Mouse (Mus musculus) embryonic facial prominence, embryonic 15.5 days (tissue): Measurements from ENCODE around the gene Pax6. TPM values are rescaled to one million over a fixed set of nuclear protein-coding genes. Genes with fewer than 3 reads are reported as not detected.

Experiments used
- ATAC-seq: fragments of 200-750 bp; cut with Nextera tagmentation; 2 replicates; pipeline ENCODE4 v1.8.0; 2017; ENCODE audit warnings: low read depth, moderate TSS enrichment; ENCODE audit not compliant: insufficient number of reproducible peaks, low FRiP score, low TSS enrichment
- H3K27ac ChIP-seq: fragments of 300-500 bp; sonication (generic); replicated peaks from 2 replicates; pipeline ENCODE4 v1.5.1; 2015; ENCODE audit warnings: mild to moderate bottlenecking, inconsistent platforms
- H3K27me3 ChIP-seq: fragments of 300-500 bp; sonication (generic); 2 replicates; pipeline ENCODE4 v1.6.1; 2015; ENCODE audit warnings: inconsistent platforms
- H3K36me3 ChIP-seq: fragments of 300-500 bp; sonication (generic); 2 replicates; pipeline ENCODE4 v1.6.1; 2015; ENCODE audit warnings: mild to moderate bottlenecking, inconsistent platforms
- H3K4me1 ChIP-seq: fragments of 300-500 bp; sonication (generic); 2 replicates; pipeline ENCODE4 v1.6.1; 2015; ENCODE audit warnings: inconsistent platforms
- H3K4me2 ChIP-seq: fragments of 300-500 bp; sonication (generic); replicated peaks from 2 replicates; pipeline ENCODE4 v1.6.1; 2015; ENCODE audit warnings: mild to moderate bottlenecking, inconsistent platforms
- H3K4me3 ChIP-seq: fragments of 300-500 bp; sonication (generic); replicated peaks from 2 replicates; pipeline ENCODE4 v1.5.1; 2015; ENCODE audit warnings: mild to moderate bottlenecking, inconsistent platforms
- H3K9ac ChIP-seq: fragments of 300-500 bp; sonication (generic); 2 replicates; pipeline ENCODE4 v1.6.1; 2015; ENCODE audit warnings: inconsistent platforms
- H3K9me3 ChIP-seq: fragments of 300-500 bp; sonication (generic); replicated peaks from 2 replicates; pipeline ENCODE4 v1.6.1; 2016; ENCODE audit warnings: inconsistent platforms
- WGBS: fragments of 180-500 bp; shearing (Covaris S2); methylation state at CpG from one replicate; pipeline ENCODE4 v1.1.7; 2015; 5-methylcytosine and 5-hydroxymethylcytosine counted together
- polyA plus RNA-seq: library from polyadenylated mRNA; unstranded; fragments of >200 nt; fragmentation: Nextera tagmentation; extraction: Ambion mirVana; gene quantifications from 2 replicates; pipeline ENCODE4 v1.2.1, GENCODE M21; 2015

Gene Pax6
- 2.2 and 2.7 TPM in 2 replicates for polyA plus RNA-seq

DNA sequence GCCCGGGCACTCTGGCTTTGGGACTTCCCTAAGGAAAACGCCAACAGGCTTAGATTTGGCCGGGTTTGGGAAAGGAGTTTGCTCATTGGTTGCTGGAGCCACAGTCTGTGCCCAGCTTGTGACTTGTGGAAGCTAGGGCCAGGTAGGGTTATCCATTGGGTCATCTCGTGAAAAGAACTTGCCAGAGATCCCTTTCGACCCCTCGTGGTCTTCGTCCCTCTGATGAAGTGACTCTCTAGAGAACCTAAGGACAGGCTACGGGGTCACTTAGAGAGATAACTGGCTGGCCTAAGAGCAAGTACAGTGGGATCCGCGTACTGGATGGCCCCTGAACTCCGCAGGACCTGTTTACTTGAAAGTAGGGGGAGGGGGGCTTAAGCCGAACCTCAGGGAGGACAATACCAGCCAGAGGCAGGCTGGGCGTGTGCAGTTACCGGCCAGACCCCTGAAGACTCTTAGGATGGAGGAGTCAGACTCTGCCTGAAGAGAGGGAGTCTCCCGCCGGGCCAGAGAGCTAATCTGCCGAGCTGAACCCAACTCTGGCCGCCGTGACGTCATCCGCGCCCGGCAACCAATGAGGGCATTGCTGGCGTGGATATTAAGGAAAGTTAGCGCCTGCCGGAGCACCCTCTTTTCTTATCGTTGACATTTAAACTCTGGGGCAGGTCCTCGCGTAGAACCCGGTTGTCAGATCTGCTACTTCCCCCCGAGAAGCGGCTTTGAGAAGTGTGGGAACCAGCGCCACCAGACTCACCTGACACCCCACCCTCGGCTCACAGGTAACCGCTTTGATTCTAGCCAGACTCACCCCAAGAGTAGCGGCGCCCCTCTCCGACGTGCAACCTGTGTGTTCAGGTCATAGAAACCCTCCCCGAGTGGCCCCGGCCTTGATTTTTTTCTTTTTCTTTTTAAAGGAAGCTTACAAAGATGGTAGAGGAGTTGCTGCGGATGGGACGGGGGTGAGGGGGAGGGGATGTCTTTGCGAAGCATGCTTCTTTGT is at the start of gene Pax6:
TSS of gene Pax6 (plus strand) at position 630 of the 1,000 bp plus-strand sequence.
- peak within 1 kb of the TSS; percentile 22 for H3K4me3 ChIP-seq
- peak within 1 kb of the TSS; percentile 33 for H3K4me2 ChIP-seq
- H3K27ac ChIP-seq = no peak within 1 kb of the TSS
- H3K36me3 ChIP-seq = no peaks in the 10 kb centered on the region
- no peak for ATAC-seq
- no peak within 1 kb of the TSS for H3K9ac ChIP-seq
- peaks cover 32% of the 10 kb centered on the region for H3K4me1 ChIP-seq
- WGBS = under 1% methylated on average over 44 of the region's 44 CpGs
- peaks cover 99% of the 10 kb centered on the region for H3K27me3 ChIP-seq
- no peaks in the 10 kb centered on the region for H3K9me3 ChIP-seq

DNA sequence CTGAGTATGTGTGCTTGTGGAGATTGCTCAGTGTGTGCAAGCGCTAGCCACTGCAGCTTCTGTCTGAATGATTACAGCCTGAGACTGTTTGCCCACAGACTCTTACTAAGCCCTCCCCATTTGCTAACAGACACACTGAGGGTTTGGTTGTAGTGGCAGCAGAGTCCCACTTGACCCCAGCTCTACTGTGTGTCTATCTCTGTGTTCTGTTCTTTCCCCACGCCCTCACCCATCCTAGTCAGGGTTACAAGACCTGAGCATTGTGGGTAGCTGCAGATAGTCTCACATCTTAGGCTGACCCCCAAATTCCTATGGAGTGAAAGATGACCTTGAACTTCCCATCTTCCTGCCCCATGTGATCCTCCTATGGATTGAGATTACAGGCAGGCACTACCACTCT is 19.8 kb upstream of the Pax6 start:
- no peak overlapping the region for H3K4me2 ChIP-seq
- H3K27me3 ChIP-seq = peaks cover 8% of the 10 kb centered on the region; the same call in 1 of the 2 replicates
- no peaks in the 10 kb centered on the region for H3K4me1 ChIP-seq
- H3K4me3 ChIP-seq = no peak overlapping the region
- no peaks in the 10 kb centered on the region for H3K9me3 ChIP-seq
- 66% methylated on average over 2 of the region's 2 CpGs for WGBS
- no peak overlapping the region for H3K9ac ChIP-seq
- no peaks in the 10 kb centered on the region for H3K36me3 ChIP-seq
- no peak overlapping the region for H3K27ac ChIP-seq
- ATAC-seq = no peak

DNA sequence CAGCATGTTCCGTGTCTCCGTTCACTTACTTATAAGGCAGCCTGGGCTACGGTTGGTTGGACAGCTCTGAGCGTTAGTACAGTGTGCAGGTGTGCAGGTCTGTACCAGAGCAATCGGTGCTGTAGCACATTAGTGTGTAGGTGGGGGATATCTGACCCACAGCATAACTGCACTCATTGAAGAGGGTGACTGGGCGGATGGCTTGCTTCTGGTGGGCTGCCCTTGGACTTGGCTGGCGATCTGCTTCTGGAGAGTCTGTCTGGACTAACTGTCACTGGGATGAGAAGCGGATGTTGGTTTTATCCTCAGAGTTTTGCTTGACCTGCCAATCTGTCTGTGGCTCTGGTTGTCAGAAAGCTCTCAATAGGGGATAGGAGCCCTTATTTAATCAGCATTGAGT is 12.2 kb upstream of the Pax6 start:
- ATAC-seq = no peak
- WGBS = 77% methylated on average over 8 of the region's 8 CpGs
- no peak overlapping the region for H3K4me3 ChIP-seq
- peaks cover 15% of the 10 kb centered on the region for H3K4me1 ChIP-seq
- H3K27me3 ChIP-seq = peaks cover 64% of the 10 kb centered on the region
- no peaks in the 10 kb centered on the region for H3K9me3 ChIP-seq
- no peaks in the 10 kb centered on the region for H3K36me3 ChIP-seq
- no peak overlapping the region for H3K9ac ChIP-seq
- H3K27ac ChIP-seq = no peak overlapping the region
- H3K4me2 ChIP-seq = no peak overlapping the region

DNA sequence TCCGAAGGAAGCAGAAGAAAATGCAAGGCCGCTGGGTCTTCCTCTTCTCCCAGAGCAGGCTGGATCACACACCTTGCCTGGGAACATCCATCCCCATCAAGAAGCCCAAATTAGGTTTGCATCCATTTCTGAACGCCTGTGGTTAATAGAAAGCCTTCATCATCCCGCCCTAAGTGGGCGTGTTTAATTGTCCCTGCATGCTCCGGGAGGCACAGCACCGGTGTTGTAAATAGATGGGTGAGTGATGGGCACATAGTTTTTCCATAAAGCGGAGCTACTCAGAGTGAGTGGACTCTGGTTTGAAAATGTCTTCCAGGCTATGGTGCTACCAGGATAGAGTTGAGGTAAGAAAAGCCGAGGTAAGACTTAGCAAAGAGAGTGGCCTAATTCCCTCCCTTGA is 9.3 kb upstream of the Pax6 start:
- Histone ChIP-seq H3K4me1 (peaks cover 15% of the 10 kb centered on the region), H3K27me3 (peaks cover 88% of the 10 kb centered on the region), H3K9ac (no peak overlapping the region), H3K27ac (no peak overlapping the region), H3K36me3 (no peaks in the 10 kb centered on the region), H3K4me3 (0 out of 2 replicates have a peak overlapping the region, but pooled peaks have one; percentile 23), H3K9me3 (no peaks in the 10 kb centered on the region), H3K4me2 (no peak overlapping the region; the same call in 1 of the 2 replicates)
- 9% methylated on average over 9 of the region's 9 CpGs for WGBS
- no peak for ATAC-seq

DNA sequence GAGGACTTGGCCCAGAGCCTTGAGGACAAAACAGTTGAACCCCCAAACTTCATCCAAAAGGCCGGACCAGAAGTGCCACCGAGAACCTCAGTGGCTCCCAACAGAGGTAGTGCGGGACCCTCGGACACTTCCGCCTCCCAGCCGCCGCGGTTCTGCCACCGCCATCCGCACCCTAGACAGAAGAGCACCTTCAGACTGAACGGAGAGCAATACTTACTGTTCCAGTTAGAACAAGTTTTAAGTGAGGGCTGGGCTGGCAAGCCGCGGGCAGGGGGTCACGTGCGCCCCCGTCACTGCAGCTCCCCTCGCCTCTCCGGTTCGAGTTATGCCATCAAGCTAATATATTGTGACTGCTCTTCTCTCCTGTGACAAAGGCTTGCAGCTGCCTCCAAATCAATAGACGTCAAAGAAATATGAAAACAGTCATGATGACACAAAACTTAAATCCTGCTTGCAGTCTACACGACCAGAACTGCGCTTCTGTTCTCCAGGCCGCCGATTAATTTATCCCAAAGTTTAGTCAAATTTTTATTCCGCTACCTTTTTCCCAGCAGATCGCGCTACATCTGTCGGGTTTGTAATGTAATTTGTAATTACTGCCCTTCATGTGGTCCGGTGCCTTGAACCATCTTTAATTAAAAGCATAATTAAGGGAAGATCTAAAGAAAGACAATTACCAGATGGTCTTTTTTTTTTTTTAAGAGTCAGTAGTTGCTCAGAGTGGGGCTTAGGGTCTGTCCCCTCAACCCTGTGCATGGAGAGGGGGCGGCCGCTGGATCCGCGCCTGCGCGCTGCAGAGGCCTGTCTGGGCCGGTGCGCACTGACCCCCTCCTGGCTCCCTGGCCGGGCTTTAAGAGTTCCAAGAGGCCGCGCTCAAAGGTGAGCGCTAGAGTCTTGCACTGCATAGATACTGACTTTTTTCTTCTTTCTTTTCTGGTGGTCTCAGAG is 8.5 kb upstream of the Pax6 start:
- peaks cover 96% of the 10 kb centered on the region for H3K27me3 ChIP-seq
- H3K4me1 ChIP-seq = peaks cover 15% of the 10 kb centered on the region
- H3K9me3 ChIP-seq = no peaks in the 10 kb centered on the region
- H3K9ac ChIP-seq = no peak overlapping the region
- H3K36me3 ChIP-seq = no peaks in the 10 kb centered on the region
- H3K27ac ChIP-seq = no peak overlapping the region
- WGBS = 1% methylated on average over 41 of the region's 41 CpGs
- 0 out of 2 replicates have a peak, but pooled peaks have one; percentile 63 for ATAC-seq
- peak overlapping the region; percentile 23 for H3K4me3 ChIP-seq
- peak overlapping the region; percentile 34 for H3K4me2 ChIP-seq

DNA sequence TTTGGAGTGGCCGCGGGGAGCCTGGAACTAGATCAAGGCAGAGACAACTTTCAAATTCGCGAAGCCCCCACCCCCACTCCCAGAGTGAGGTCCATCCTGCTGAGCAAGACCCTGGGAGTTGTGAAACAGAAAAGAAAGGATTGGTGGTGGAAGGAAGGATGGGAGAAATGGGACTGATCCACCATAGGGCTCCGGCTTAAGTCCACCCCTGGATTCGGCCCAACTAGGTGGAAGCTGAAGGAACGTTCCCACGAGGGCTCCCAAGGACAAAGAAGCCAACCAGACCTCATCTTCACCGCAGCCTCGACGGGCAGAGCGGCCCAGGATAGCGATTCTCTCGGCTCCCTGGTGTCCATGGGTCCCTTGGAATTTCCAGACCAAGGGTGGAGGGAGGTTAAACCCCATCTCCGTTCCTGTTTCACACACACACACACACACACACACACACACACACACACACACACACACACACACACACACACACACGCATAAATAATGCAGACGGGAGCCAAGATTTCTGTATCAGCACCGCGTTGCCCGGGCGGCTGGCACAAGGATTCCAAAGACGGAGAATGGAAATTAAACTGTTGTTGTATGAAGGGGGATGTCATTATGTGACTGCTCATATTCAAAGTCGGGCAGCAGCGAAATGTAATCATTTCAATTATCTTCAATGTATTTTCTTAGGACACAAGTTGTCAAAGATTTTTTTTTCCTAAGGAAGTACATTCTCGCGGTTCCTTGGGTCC is 7.7 kb upstream of the Pax6 start:
- H3K4me1 ChIP-seq = peaks cover 15% of the 10 kb centered on the region
- peak overlapping the region; percentile 7; the same call in 1 of the 2 replicates for H3K4me3 ChIP-seq
- no peak overlapping the region for H3K27ac ChIP-seq
- no peaks in the 10 kb centered on the region for H3K36me3 ChIP-seq
- ATAC-seq = peak; percentile 29; the same call in 1 of the 2 replicates
- peaks cover 97% of the 10 kb centered on the region for H3K27me3 ChIP-seq
- H3K9ac ChIP-seq = no peak overlapping the region
- H3K9me3 ChIP-seq = no peaks in the 10 kb centered on the region
- WGBS = under 1% methylated on average over 26 of the region's 26 CpGs
- no peak overlapping the region for H3K4me2 ChIP-seq

DNA sequence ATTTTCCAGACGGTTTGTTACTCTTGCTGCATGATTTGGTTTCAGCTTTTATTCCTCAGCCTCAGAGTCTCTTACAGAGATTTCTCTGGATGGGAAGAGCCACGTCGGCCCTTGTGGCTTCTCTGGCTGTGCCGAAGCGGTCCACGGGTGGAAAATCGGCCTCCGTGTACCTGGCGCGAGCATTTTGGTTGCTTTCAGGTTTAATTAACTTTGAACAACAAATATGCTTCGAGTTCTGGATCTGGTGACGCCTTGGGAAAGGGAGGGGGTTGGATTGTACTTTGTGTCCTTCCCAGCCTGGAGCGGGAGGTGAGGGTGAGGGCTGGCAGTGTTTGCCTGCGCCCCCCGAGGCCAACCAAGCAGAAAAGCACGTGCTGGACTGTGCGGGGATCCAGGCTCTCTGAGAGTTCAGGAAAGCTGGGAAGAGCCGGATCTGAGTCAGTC is 7.1 kb upstream of the Pax6 start:
- Histone ChIP-seq H3K27ac (no peak overlapping the region), H3K4me3 (no peak overlapping the region), H3K4me1 (peaks cover 15% of the 10 kb centered on the region), H3K9ac (no peak overlapping the region), H3K4me2 (no peak overlapping the region), H3K27me3 (peaks cover 98% of the 10 kb centered on the region), H3K36me3 (no peaks in the 10 kb centered on the region), H3K9me3 (no peaks in the 10 kb centered on the region)
- WGBS = under 1% methylated on average over 18 of the region's 18 CpGs
- ATAC-seq = no peak

DNA sequence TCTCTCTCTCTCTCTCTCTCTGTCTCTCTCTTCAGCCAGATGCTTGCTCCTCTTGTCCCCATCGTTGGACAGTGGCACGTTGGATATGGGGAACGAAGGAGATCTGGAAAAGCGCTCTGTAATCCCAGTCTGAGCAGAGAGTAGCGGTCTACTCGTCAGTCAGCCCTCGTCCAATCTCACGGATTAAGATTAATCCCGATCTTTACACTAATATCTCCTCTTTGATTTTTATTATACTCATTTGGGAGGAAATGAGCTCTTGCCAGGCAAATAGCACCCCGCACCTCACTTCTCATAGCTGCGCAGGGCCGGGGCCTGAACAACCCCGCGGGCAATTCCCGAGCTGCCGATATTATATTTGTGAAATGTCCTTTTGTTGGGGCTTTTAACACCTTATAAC is 6.6 kb upstream of the Pax6 start:
- H3K36me3 ChIP-seq = no peaks in the 10 kb centered on the region
- no peak overlapping the region for H3K4me2 ChIP-seq
- peaks cover 19% of the 10 kb centered on the region for H3K4me1 ChIP-seq
- no peak overlapping the region for H3K9ac ChIP-seq
- H3K4me3 ChIP-seq = no peak overlapping the region
- no peaks in the 10 kb centered on the region for H3K9me3 ChIP-seq
- 3% methylated on average over 16 of the region's 16 CpGs for WGBS
- peaks cover 98% of the 10 kb centered on the region for H3K27me3 ChIP-seq
- no peak overlapping the region for H3K27ac ChIP-seq
- no peak for ATAC-seq

DNA sequence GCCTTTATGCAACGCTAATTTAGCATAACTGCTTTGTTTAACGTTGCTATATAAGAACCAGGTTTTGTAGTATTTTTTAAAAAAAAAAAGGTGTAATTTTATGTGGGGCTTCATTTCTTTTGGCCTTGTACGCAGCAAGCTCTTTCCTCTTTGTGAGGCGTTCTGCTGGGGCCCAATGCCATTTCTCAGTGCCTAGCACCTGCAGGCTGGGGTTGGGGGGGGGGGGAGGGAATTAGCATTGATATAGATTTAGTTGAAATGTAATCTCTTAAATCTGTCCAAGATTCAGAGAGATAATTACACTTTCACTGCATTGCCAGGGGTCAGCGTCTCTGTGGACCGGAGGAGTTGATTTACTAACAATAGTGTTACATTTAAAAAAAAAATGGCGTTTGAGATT is 6.1 kb upstream of the Pax6 start:
- ATAC-seq = no peak
- Histone ChIP-seq H3K36me3 (no peaks in the 10 kb centered on the region), H3K4me3 (no peak overlapping the region), H3K9ac (no peak overlapping the region), H3K27me3 (peaks cover 98% of the 10 kb centered on the region), H3K4me2 (no peak overlapping the region), H3K4me1 (peaks cover 24% of the 10 kb centered on the region), H3K9me3 (no peaks in the 10 kb centered on the region), H3K27ac (no peak overlapping the region)
- 7% methylated on average over 7 of the region's 7 CpGs for WGBS

DNA sequence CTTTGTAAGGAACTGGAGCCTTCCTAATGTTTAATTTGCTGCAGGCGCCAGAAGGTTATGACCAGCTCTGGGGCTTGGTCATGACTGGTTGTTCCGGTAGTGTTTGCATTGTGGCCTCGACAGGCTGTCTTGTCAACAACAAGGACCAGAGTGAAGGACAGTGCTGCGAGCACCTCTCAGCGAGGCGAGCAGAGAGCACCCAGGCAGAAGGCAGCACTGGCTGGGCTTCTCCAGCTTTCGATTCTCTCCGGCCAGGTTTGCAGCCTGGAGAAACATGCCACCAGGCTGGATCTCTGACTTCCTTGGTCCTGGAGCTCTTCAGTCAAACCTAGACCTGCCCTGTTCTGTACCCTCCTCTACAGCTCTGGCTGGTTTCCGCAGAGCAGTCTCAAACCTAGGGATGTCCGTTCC is 5.6 kb upstream of the Pax6 start:
- ATAC-seq = no peak
- no peak overlapping the region for H3K9ac ChIP-seq
- H3K36me3 ChIP-seq = no peaks in the 10 kb centered on the region
- H3K27me3 ChIP-seq = peaks cover 100% of the 10 kb centered on the region
- no peak overlapping the region for H3K4me2 ChIP-seq
- peaks cover 25% of the 10 kb centered on the region for H3K4me1 ChIP-seq
- WGBS = 4% methylated on average over 10 of the region's 10 CpGs
- H3K27ac ChIP-seq = no peak overlapping the region
- H3K9me3 ChIP-seq = no peaks in the 10 kb centered on the region
- no peak overlapping the region for H3K4me3 ChIP-seq
